Mouse (Mus musculus) stomach, postnatal 0 days (tissue): ENCODE measurements around the gene Ptgis.

ENCODE experiments used
- CTCF ChIP-seq: IDR thresholded peaks from 2 replicates; pipeline ENCODE4 v1.5.1; 2016; ENCODE audit warnings: antibody characterized with exemption, low read depth, mild to moderate bottlenecking, moderate library complexity
- EP300 ChIP-seq: optimal IDR thresholded peaks from 2 replicates; pipeline ENCODE3; 2016; ENCODE audit warnings: antibody characterized with exemption

DNA sequence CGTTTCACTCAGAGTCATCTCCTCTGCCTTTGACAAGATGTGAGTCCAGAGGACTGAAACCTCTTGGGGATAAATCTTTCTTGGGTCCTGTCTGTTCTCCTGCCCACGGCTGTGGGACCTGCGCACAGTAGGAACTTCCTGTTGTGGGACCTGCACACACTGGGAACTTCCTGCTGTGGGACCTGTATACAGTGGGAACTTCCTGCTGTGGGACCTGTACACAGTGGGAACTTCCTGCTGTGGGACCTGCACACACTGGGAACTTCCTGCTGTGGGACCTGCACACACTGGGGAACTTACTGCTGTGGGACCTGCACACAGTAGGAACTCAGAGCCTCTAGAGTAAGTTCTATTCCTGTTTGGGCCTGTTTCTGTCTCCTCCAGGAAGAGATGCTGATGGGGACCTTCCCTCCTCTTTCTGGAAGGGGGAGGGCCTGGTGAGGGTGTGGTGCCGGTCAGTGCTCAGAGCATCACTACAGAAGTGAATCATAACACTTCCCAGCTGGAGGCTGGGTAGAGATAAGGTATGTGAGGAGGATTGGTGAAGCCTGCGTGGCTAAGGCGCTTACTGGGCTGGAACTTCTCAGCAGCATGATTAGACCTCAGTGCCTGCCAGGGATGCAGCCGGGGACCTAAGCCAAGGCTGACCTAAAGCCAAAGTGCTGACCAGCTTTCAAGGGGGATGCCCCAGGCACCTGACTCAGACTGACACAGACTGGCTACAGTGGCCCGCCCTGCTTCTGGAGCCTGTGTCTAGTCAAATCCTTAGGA, 22.8 kb upstream of the Ptgis start:
- TF ChIP-seq CTCF (no peak), EP300 (no peak)
